In genomic region chr4:102591798-102592197, GRCm38 (mm10) we compare ENCODE assay signal across 12 mouse cellular contexts.
DNase-seq lines count a peak whose midpoint lies in the region; ATAC-seq and TF ChIP-seq lines count a peak whose summit lies in the region.
"Had no signal": no experiment of that assay in that cellular context is flagged by ENCODE, and none has a peak within 500 bp of the region (broad histone marks: within the 10 kb centered on the region; RNA-seq: fewer than 3 reads in every experiment).

No protein-coding gene starts in this region.

- no peak for DNase-seq in heart, embryonic 10.5 days (ENCODE audit: low spot score)
- DNase-seq in left cerebral cortex, postnatal 25 days (ENCODE audit: low spot score in 2 of 2), result peak; percentile 56 to 73
- peak; percentile 60 to 62 for DNase-seq in right cerebral cortex, adult 2 months (ENCODE audit: low spot score in 2 of 2)
- no peak for DNase-seq in lung, postnatal 4 days
- no peak for DNase-seq in T-cell, adult 2 months (ENCODE audit: low spot score)
- no peak for DNase-seq in embryo, embryonic 10 days (ENCODE audit: low spot score)
- DNase-seq: kidney, adult 9 months had no signal

- H3K9me3 ChIP-seq in heart, embryonic 16.5 days (replicated peaks; ENCODE audit: control insufficient read depth, low read length), result no peaks in the 10 kb centered on the region
- H3K9me3 ChIP-seq in heart, embryonic 10.5 days, result no peaks in the 10 kb centered on the region
- H3K9me3 ChIP-seq: heart, embryonic 12.5 days had no signal

- H3K36me3 ChIP-seq in heart, embryonic 16.5 days (ENCODE audit: control insufficient read depth, insufficient read depth), result peaks cover 8% of the 10 kb centered on the region
- H3K36me3 ChIP-seq in heart, embryonic 10.5 days, result peaks cover 13% of the 10 kb centered on the region

- H3K4me2 ChIP-seq in heart, embryonic 16.5 days (ENCODE audit: low read depth, low read length), result no peak overlapping the region
- H3K4me2 ChIP-seq: heart, embryonic 12.5 days had no signal

- H3K4me3 ChIP-seq in heart, embryonic 16.5 days (ENCODE audit: low read length), result no peak overlapping the region
- H3K4me3 ChIP-seq in heart, embryonic 10.5 days, result no peak overlapping the region
- H3K4me3 ChIP-seq in cortical plate, adult 2 months (ENCODE audit: insufficient read depth, low read length), result peak overlapping the region; percentile 81
- H3K4me3 ChIP-seq: erythroblast, embryonic 14.5 days; heart, embryonic 12.5 days had no signal

- TF ChIP-seq POLR2A in cortical plate, adult 2 months (IDR thresholded peaks at IDR 0.05; ENCODE audit: extremely low read depth, insufficient read depth, low read length), result peak; percentile 80

- WGBS in heart, embryonic 16.5 days, result 64% methylated on average over 4 of the region's 4 CpGs
- WGBS in heart, embryonic 10.5 days, result 71% methylated on average over 4 of the region's 4 CpGs

- peaks cover 20% of the 10 kb centered on the region for H3K4me1 ChIP-seq in heart, embryonic 16.5 days (ENCODE audit: control insufficient read depth, insufficient read depth, low read length)
- peaks cover 15% of the 10 kb centered on the region for H3K4me1 ChIP-seq in heart, embryonic 10.5 days
- peaks cover 18% of the 10 kb centered on the region for H3K4me1 ChIP-seq in cortical plate, adult 2 months (ENCODE audit: control insufficient read depth, insufficient read depth, low read length)

- intact Hi-C loops in left cerebral cortex, postnatal 25 days (cut with DNase I), result loop anchor here (2.0 kb wide), 1 partner anchor 47 kb away; no protein-coding TSS in a partner anchor

- no peak overlapping the region for H3K9ac ChIP-seq in heart, embryonic 16.5 days (ENCODE audit: low read length)
- H3K9ac ChIP-seq: heart, embryonic 12.5 days; liver, embryonic 14.5 days had no signal

- ATAC-seq in heart, embryonic 16.5 days (replicated peaks; ENCODE audit: extremely low read depth, insufficient read depth, low FRiP score), result no peak

- H3K27ac ChIP-seq in heart, embryonic 16.5 days (ENCODE audit: low read length), result peak overlapping the region; percentile 17; the same call in 1 of the 2 replicates
- no peak overlapping the region for H3K27ac ChIP-seq in heart, embryonic 10.5 days
- peak overlapping the region; percentile 88 for H3K27ac ChIP-seq in cortical plate, adult 2 months (ENCODE audit: insufficient read depth, low read length)
- H3K27ac ChIP-seq: liver, embryonic 14.5 days had no signal

- no peaks in the 10 kb centered on the region for H3K27me3 ChIP-seq in heart, embryonic 16.5 days (ENCODE audit: control insufficient read depth, insufficient read depth, low read length)
- H3K27me3 ChIP-seq in heart, embryonic 10.5 days (ENCODE audit: insufficient read depth, poor library complexity, severe bottlenecking), result no peaks in the 10 kb centered on the region
- H3K27me3 ChIP-seq: heart, embryonic 12.5 days had no signal

- TF ChIP-seq CTCF in cortical plate, adult 2 months (IDR thresholded peaks at IDR 0.05; ENCODE audit: extremely low read depth, insufficient read depth, low read length), result no peak

Comparison
In these comparisons a context has a peak if more than half of its experiments do, and no peak if none do; other contexts are left out.
1. DNase-seq: peak in left cerebral cortex, postnatal 25 days (2 of 2) and right cerebral cortex, adult 2 months (2 of 2); none in heart, embryonic 10.5 days (single experiment), lung, postnatal 4 days (0 of 2), T-cell, adult 2 months (single experiment) and embryo, embryonic 10 days (single experiment).